Mouse (Mus musculus) lung, postnatal 0 days (tissue): ENCODE measurements around the gene Chrna1. TPM values are rescaled to one million over a fixed set of nuclear protein-coding genes. Genes with fewer than 3 reads are reported as not detected.

Experiments
- ATAC-seq: fragments of 200-750 bp; cut with Nextera tagmentation; 2 replicates; pipeline ENCODE4 v1.8.0; 2017; ENCODE audit warnings: moderate library complexity
- DNase-seq: peaks from one replicate; pipeline ENCODE4 v3.0.0-alpha.2; 2016; ENCODE audit warnings: low spot score
- H3K27ac ChIP-seq: fragments of 300-500 bp; sonication (generic); 2 replicates; pipeline ENCODE4 v1.5.1; 2014; ENCODE audit warnings: antibody characterized with exemption, mild to moderate bottlenecking, low read length, mixed read lengths
- H3K27me3 ChIP-seq: fragments of 300-500 bp; sonication (generic); replicated peaks from 2 replicates; pipeline ENCODE4 v1.6.1; 2014; ENCODE audit warnings: low read length, mixed read lengths; ENCODE audit not compliant: insufficient read depth
- H3K36me3 ChIP-seq: fragments of 300-500 bp; sonication (generic); 2 replicates; pipeline ENCODE4 v1.6.1; 2014; ENCODE audit warnings: low read length, mixed read lengths; ENCODE audit not compliant: insufficient read depth
- H3K4me1 ChIP-seq: fragments of 300-500 bp; sonication (generic); 2 replicates; pipeline ENCODE4 v1.6.1; 2014; ENCODE audit warnings: antibody characterized with exemption, low read depth, low read length, mixed read lengths; ENCODE audit not compliant: insufficient read depth
- H3K4me2 ChIP-seq: fragments of 300-500 bp; sonication (generic); replicated peaks from 2 replicates; pipeline ENCODE4 v1.6.1; 2014; ENCODE audit warnings: low read depth, mild to moderate bottlenecking, low read length, moderate library complexity, mixed read lengths
- H3K4me3 ChIP-seq: fragments of 300-500 bp; sonication (generic); 2 replicates; pipeline ENCODE4 v1.5.1; 2014; ENCODE audit warnings: low read depth, low read length
- H3K9ac ChIP-seq: fragments of 300-500 bp; sonication (generic); replicated peaks from 2 replicates; pipeline ENCODE4 v1.6.1; 2014; ENCODE audit warnings: low read depth, mild to moderate bottlenecking
- H3K9me3 ChIP-seq: fragments of 300-500 bp; sonication (generic); 2 replicates; pipeline ENCODE4 v1.6.1; 2016; ENCODE audit warnings: low read length, mixed read lengths
- CTCF ChIP-seq: IDR thresholded peaks from 2 replicates; pipeline ENCODE4 v1.5.1; 2016; ENCODE audit warnings: antibody characterized with exemption, mild to moderate bottlenecking
- EP300 ChIP-seq: IDR thresholded peaks from 2 replicates; pipeline ENCODE4 v1.6.1; 2016; ENCODE audit warnings: antibody characterized with exemption, mild to moderate bottlenecking, control low read depth
- WGBS: fragments of 180-500 bp; shearing (Covaris S2); extraction: QIAGEN DNeasy Blood & Tissue Kit; methylation state at CpG from one replicate; pipeline ENCODE4 v1.1.7; 2014; 5-methylcytosine and 5-hydroxymethylcytosine counted together
- polyA plus RNA-seq: library from polyadenylated mRNA; unstranded; fragments of >200 nt; fragmentation: Nextera tagmentation; extraction: Ambion mirVana; gene quantifications from 2 replicates; pipeline ENCODE4 v1.2.1, GENCODE M21; 2015

Gene Chrna1
- polyA plus RNA-seq, 1 experiment from 2014 or later: 0.12 TPM

DNA sequence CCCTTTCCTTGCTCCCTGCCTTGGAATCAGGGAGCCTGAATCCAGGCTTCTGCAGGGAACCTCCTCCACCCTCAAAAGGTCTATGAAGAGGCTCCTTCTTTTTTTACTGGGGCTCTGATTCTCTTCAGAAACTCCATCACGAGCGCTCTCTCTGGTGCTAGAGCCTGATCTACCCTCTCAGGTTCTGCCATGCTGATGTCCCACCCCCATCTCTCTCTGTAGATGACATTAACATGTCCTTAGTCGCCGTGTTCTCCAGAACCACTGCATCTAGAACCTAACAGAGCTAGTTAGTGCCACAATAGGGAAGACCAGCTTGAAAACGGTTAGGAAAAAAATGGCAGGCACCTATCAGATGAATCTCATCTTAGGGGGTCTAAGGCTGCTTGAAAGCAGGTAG, 16.2 kb upstream of the Chrna1 start:
- H3K36me3 ChIP-seq: no peaks in the 10 kb centered on the region
- H3K4me2 ChIP-seq: peak overlapping the region; percentile 44
- no peak for DNase-seq
- H3K9me3 ChIP-seq: no peaks in the 10 kb centered on the region
- H3K27ac ChIP-seq: no peak overlapping the region
- WGBS: 64% methylated on average over 5 of the region's 5 CpGs
- ATAC-seq: no peak
- no peak overlapping the region for H3K4me3 ChIP-seq
- TF ChIP-seq CTCF (no peak), EP300 (no peak)
- no peaks in the 10 kb centered on the region for H3K27me3 ChIP-seq
- H3K9ac ChIP-seq: no peak overlapping the region
- peaks cover 16% of the 10 kb centered on the region; the same call in 1 of the 2 replicates for H3K4me1 ChIP-seq

DNA sequence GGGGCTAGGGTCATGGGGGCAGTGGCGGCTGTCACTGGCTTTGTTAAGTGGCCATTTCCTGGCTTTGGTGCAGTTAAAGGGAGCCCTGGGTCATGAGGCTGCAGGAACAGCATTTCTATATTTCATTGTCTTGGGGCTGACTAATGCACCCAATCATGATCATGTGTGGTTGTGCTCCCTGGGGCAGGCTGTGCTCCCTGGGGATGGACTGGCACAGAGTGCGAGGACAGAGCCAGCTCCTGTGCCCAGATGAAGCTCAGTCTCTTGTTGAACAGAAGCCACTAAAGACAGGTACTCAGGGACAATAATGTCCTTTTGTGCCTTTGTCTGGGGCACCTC, 12.9 kb upstream of the Chrna1 start:
- WGBS: 42% methylated on average over 2 of the region's 2 CpGs
- peaks cover 18% of the 10 kb centered on the region; the same call in 1 of the 2 replicates for H3K4me1 ChIP-seq
- H3K9me3 ChIP-seq: no peaks in the 10 kb centered on the region
- no peak for ATAC-seq
- no peak overlapping the region for H3K4me3 ChIP-seq
- no peaks in the 10 kb centered on the region for H3K36me3 ChIP-seq
- H3K9ac ChIP-seq: no peak overlapping the region
- peak overlapping the region; percentile 87 for H3K27ac ChIP-seq
- no peaks in the 10 kb centered on the region for H3K27me3 ChIP-seq
- no peak for DNase-seq
- H3K4me2 ChIP-seq: peak overlapping the region; percentile 44
- no peak for TF ChIP-seq EP300
- no peak for TF ChIP-seq CTCF

DNA sequence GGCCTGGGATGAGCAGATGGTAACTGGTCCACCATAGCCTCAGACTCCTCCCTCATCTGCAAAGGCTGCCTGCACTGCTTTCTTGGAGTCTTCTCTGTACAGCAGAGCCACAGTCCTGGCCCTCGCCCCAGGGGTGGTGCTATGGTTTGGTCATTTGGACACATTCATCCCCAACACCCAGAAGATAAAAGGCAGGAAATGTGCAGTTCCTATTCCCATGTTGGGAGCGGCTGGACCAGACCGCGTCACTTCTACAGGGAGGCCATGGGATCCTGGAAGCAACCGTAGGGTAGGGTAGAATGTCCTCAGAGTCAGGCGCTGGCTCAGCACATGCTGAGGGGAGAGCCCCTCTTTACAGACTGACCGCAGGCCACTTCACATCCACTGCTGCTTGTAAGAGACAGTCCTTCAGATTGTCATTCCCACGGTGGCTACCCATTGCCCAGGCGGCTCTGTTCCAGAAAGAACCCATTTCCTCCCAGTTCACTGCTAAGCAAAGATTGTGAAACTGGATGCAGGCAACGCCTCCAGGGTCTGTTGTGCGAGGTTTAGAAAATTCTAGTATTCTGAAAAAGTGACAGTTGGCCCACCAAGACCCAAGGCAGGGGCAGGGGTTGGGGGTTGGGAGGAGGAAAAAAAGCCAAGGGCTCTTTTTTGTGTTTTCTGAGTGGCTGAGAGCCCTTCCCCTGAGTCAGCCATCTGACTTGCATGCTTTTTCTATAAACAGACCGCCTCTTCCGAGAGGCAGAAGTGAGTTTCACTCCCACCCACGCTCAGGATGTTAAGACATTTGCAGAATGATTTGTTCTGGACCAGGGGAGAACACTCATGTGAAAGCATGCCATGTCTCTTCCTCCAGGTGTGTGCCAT, 12.3 kb upstream of the Chrna1 start:
- peak overlapping the region; percentile 9; the same call in 1 of the 2 replicates for H3K4me3 ChIP-seq
- H3K4me1 ChIP-seq: peaks cover 18% of the 10 kb centered on the region; the same call in 1 of the 2 replicates
- no peaks in the 10 kb centered on the region for H3K27me3 ChIP-seq
- TF ChIP-seq CTCF (no peak), EP300 (peak; percentile 16; the same call in 1 of the 2 replicates)
- peak overlapping the region; percentile 87 for H3K27ac ChIP-seq
- H3K9me3 ChIP-seq: no peaks in the 10 kb centered on the region
- ATAC-seq (peak; percentile 91), DNase-seq (peak; percentile 89)
- WGBS: 20% methylated on average over 14 of the region's 14 CpGs
- H3K4me2 ChIP-seq: peak overlapping the region; percentile 44
- no peak overlapping the region for H3K9ac ChIP-seq
- H3K36me3 ChIP-seq: no peaks in the 10 kb centered on the region

- DNase-seq: peak; percentile 38
- TF ChIP-seq CTCF (no peak), EP300 (no peak)
- Histone ChIP-seq H3K4me3 (no peak overlapping the region), H3K36me3 (no peaks in the 10 kb centered on the region), H3K4me2 (no peak overlapping the region), H3K27me3 (no peaks in the 10 kb centered on the region), H3K9ac (no peak overlapping the region), H3K9me3 (no peaks in the 10 kb centered on the region), H3K27ac (peak overlapping the region; percentile 87; the same call in 1 of the 2 replicates), H3K4me1 (peaks cover 14% of the 10 kb centered on the region; the same call in 1 of the 2 replicates)
- 40% methylated on average over 6 of the region's 6 CpGs for WGBS
- no peak for ATAC-seq
Measured at GRCm38 (mm10) chr2:73591246-73591645, 11.1 kb upstream of the Chrna1 start.

GRCm38 (mm10) chr2:73590106-73590505, 10.0 kb upstream of the Chrna1 start:
- no peak overlapping the region for H3K4me2 ChIP-seq
- no peaks in the 10 kb centered on the region for H3K9me3 ChIP-seq
- no peak overlapping the region for H3K9ac ChIP-seq
- peaks cover 14% of the 10 kb centered on the region; the same call in 1 of the 2 replicates for H3K4me1 ChIP-seq
- ATAC-seq: no peak
- no peaks in the 10 kb centered on the region for H3K36me3 ChIP-seq
- no peak overlapping the region for H3K4me3 ChIP-seq
- peak; percentile 37 for DNase-seq
- 12% methylated on average over 12 of the region's 12 CpGs for WGBS
- TF ChIP-seq CTCF (no peak), EP300 (no peak)
- no peaks in the 10 kb centered on the region for H3K27me3 ChIP-seq
- H3K27ac ChIP-seq: 0 out of 2 replicates have a peak overlapping the region, but pooled peaks have one; percentile 51

- 36% methylated on average over 2 of the region's 2 CpGs for WGBS
- Histone ChIP-seq H3K9ac (no peak overlapping the region), H3K9me3 (no peaks in the 10 kb centered on the region), H3K27me3 (no peaks in the 10 kb centered on the region), H3K4me2 (no peak overlapping the region), H3K4me3 (no peak overlapping the region), H3K27ac (no peak overlapping the region), H3K4me1 (peaks cover 14% of the 10 kb centered on the region; the same call in 1 of the 2 replicates), H3K36me3 (no peaks in the 10 kb centered on the region)
- TF ChIP-seq CTCF (no peak), EP300 (peak; percentile 53; the same call in 1 of the 2 replicates)
- DNase-seq: peak; percentile 18
- no peak for ATAC-seq
Measured at GRCm38 (mm10) chr2:73588951-73589350, 8.8 kb upstream of the Chrna1 start.
